12 mouse cellular contexts compared by ENCODE assay signal in the genomic region with DNA sequence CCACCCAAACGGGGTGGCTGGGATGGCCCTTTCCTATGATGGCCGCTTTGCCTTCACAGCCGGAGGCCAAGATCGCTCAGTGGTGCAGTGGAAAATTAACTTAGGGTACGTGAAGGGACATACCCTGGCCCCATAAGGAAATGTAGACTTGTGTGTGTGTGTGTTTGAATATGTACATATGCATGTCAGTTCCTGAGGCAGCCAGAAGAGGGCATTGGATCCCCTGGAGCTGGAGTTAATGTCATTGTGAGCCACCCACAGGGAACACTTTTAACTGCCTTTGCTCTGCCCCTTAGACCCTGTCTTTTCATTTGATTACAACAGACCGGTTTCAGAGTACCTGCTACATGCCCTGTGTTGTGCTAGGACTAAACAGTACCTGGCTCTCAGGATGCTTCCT. TPM values are rescaled to one million over a fixed set of nuclear protein-coding genes. Genes with fewer than 3 reads are reported as not detected.
DNase-seq lines count a peak whose midpoint lies in the region; ATAC-seq and TF ChIP-seq lines count a peak whose summit lies in the region.
"Had no signal": no experiment of that assay in that cellular context is flagged by ENCODE, and none has a peak within 500 bp of the region (broad histone marks: within the 10 kb centered on the region; RNA-seq: fewer than 3 reads in every experiment).

No protein-coding gene starts in this region.

- no peak for ATAC-seq in kidney, postnatal 0 days (replicated peaks; ENCODE audit: low FRiP score, low read depth)
- ATAC-seq in erythroid progenitor cell, adult 5-6 weeks (replicated peaks; ENCODE audit: low FRiP score, poor library complexity, severe bottlenecking): no peak
- no peak for ATAC-seq in midbrain, embryonic 11.5 days (ENCODE audit: low FRiP score)
- ATAC-seq: forebrain, embryonic 16.5 days had no signal

- no peak overlapping the region for H3K9ac ChIP-seq in kidney, postnatal 0 days (ENCODE audit: low read depth, low read length)
- H3K9ac ChIP-seq in midbrain, embryonic 11.5 days (ENCODE audit: low read length): no peak overlapping the region
- H3K9ac ChIP-seq: limb, embryonic 15.5 days; neural tube, embryonic 12.5 days had no signal

- no peak overlapping the region for H3K27ac ChIP-seq in kidney, postnatal 0 days
- no peak overlapping the region for H3K27ac ChIP-seq in midbrain, embryonic 11.5 days (ENCODE audit: low read depth, low read length)
- H3K27ac ChIP-seq: hindbrain, embryonic 10.5 days; limb, embryonic 15.5 days; neural tube, embryonic 12.5 days had no signal

- no peak overlapping the region for H3K4me2 ChIP-seq in kidney, postnatal 0 days (ENCODE audit: low read length)
- H3K4me2 ChIP-seq in midbrain, embryonic 11.5 days: no peak overlapping the region
- H3K4me2 ChIP-seq: limb, embryonic 15.5 days; neural tube, embryonic 12.5 days had no signal

- no peaks in the 10 kb centered on the region for H3K36me3 ChIP-seq in kidney, postnatal 0 days (ENCODE audit: insufficient read depth, low read length)
- no peaks in the 10 kb centered on the region for H3K36me3 ChIP-seq in E14TG2a.4 (ENCODE audit: insufficient read depth, low read length)
- H3K36me3 ChIP-seq in midbrain, embryonic 11.5 days (ENCODE audit: control insufficient read depth, insufficient read depth, low read length): no peaks in the 10 kb centered on the region
- H3K36me3 ChIP-seq: hindbrain, embryonic 10.5 days; limb, embryonic 15.5 days; neural tube, embryonic 12.5 days had no signal

- no peaks in the 10 kb centered on the region for H3K27me3 ChIP-seq in kidney, postnatal 0 days (ENCODE audit: insufficient read depth, low read length)
- peaks cover 36% of the 10 kb centered on the region for H3K27me3 ChIP-seq in E14TG2a.4 (ENCODE audit: insufficient read depth, low read length)
- H3K27me3 ChIP-seq in midbrain, embryonic 11.5 days (ENCODE audit: control insufficient read depth, insufficient read depth, low read length): no peaks in the 10 kb centered on the region
- H3K27me3 ChIP-seq: limb, embryonic 15.5 days had no signal

- no peak overlapping the region for H3K4me3 ChIP-seq in kidney, postnatal 0 days (replicated peaks; ENCODE audit: low read depth, low read length)
- no peak overlapping the region for H3K4me3 ChIP-seq in E14TG2a.4 (replicated peaks; ENCODE audit: low read length)
- no peak overlapping the region for H3K4me3 ChIP-seq in midbrain, embryonic 11.5 days (ENCODE audit: low read depth, low read length)
- H3K4me3 ChIP-seq: hindbrain, embryonic 10.5 days; limb, embryonic 15.5 days; neural tube, embryonic 12.5 days had no signal

- 92% methylated on average over 6 of the region's 6 CpGs for WGBS in kidney, postnatal 0 days
- WGBS in midbrain, embryonic 11.5 days: 90% methylated on average over 6 of the region's 6 CpGs

- H3K4me1 ChIP-seq in kidney, postnatal 0 days (replicated peaks; ENCODE audit: insufficient read depth, low read length): no peaks in the 10 kb centered on the region; the same call in 1 of the 2 replicates
- peaks cover 44% of the 10 kb centered on the region for H3K4me1 ChIP-seq in E14TG2a.4 (replicated peaks; ENCODE audit: low read depth, low read length)
- peaks cover 9% of the 10 kb centered on the region for H3K4me1 ChIP-seq in midbrain, embryonic 11.5 days (ENCODE audit: control insufficient read depth, insufficient read depth, low read length)

- H3K9me3 ChIP-seq in kidney, postnatal 0 days (replicated peaks; ENCODE audit: low read length): no peaks in the 10 kb centered on the region
- no peaks in the 10 kb centered on the region for H3K9me3 ChIP-seq in E14TG2a.4 (ENCODE audit: low read length)
- H3K9me3 ChIP-seq in midbrain, embryonic 11.5 days (ENCODE audit: control insufficient read depth, low read length): no peaks in the 10 kb centered on the region
- H3K9me3 ChIP-seq: hindbrain, embryonic 10.5 days; limb, embryonic 15.5 days; neural tube, embryonic 12.5 days had no signal

- peak; percentile 68 for TF ChIP-seq CTCF in kidney, postnatal 0 days (IDR thresholded peaks at IDR 0.05; ENCODE audit: low read depth)
- peak; percentile 61 for TF ChIP-seq CTCF in E14TG2a.4 (conservative IDR thresholded peaks at IDR 0.05; ENCODE audit: low read length)

- peak; percentile 63 for DNase-seq in kidney, postnatal 0 days (ENCODE audit: low spot score)
- DNase-seq in kidney, postnatal 14 days: no peak
- DNase-seq in A20 (ENCODE audit: low read depth, low spot score): peak; percentile 69
- peak; percentile 51 to 64 for DNase-seq in kidney, postnatal 4 days
- DNase-seq in midbrain, embryonic 11.5 days (ENCODE audit: low spot score, missing footprints): no peak
- DNase-seq: heart, adult 18-20 months had no signal

RNA-seq across cellular contexts. Expression of a gene that starts 45.1 kb away (rescaled TPM):
- 27.4 and 29.9 TPM in 2 replicates for polyA plus RNA-seq in kidney, postnatal 0 days (2015; fragmentation: Nextera tagmentation; extraction: Ambion mirVana)
- 15.1 and 18.0 TPM in 2 replicates for total RNA-seq in erythroid progenitor cell, adult 5-6 weeks (2015; ENCODE audit: low replicate concordance)
- 8.7 and 11.3 TPM in 2 replicates for total RNA-seq in erythroid progenitor cell, adult 5-6 weeks (2017; ENCODE audit: low replicate concordance)
- polyA plus RNA-seq in midbrain, embryonic 11.5 days (2014; fragmentation: Nextera tagmentation; extraction: Ambion mirVana): 45.3 and 48.4 TPM in 2 replicates

RNA-seq across cellular contexts. Expression of a gene that starts 46.6 kb away (rescaled TPM):
- 1.6 and 1.8 TPM in 2 replicates for polyA plus RNA-seq in kidney, postnatal 0 days (2015; fragmentation: Nextera tagmentation; extraction: Ambion mirVana)
- total RNA-seq in erythroid progenitor cell, adult 5-6 weeks (2015; ENCODE audit: low replicate concordance): 0.36 and 1.7 TPM in 2 replicates
- 0.51 TPM in 1 of 2 replicates, not detected in the other for total RNA-seq in erythroid progenitor cell, adult 5-6 weeks (2017; ENCODE audit: low replicate concordance)
- polyA plus RNA-seq in midbrain, embryonic 11.5 days (2014; fragmentation: Nextera tagmentation; extraction: Ambion mirVana): 4.7 and 5.5 TPM in 2 replicates

Comparison
In these comparisons a context has a peak if more than half of its experiments do, and no peak if none do; other contexts are left out.
1. DNase-seq: peak in kidney, postnatal 0 days (single experiment), A20 (single experiment) and kidney, postnatal 4 days (2 of 2); none in kidney, postnatal 14 days (single experiment) and midbrain, embryonic 11.5 days (single experiment).